Mouse (Mus musculus) lung, adult 2 months (tissue): Measurements from ENCODE around the gene Aifm1. TPM values are rescaled to one million over a fixed set of nuclear protein-coding genes. Genes with fewer than 3 reads are reported as not detected.

Source experiments
- DNase-seq: peaks from one replicate; pipeline ENCODE4 v3.0.0; 2022
- H3K4me1 ChIP-seq: fragments of 200-500 bp; 2 replicates; pipeline ENCODE4 v1.6.1; 2011; ENCODE audit warnings: low read length; ENCODE audit not compliant: control insufficient read depth, insufficient read depth
- H3K4me3 ChIP-seq: fragments of 200-500 bp; replicated peaks from 2 replicates; pipeline ENCODE3; 2011; ENCODE audit warnings: low read depth, mild to moderate bottlenecking, control low read depth, low read length; ENCODE audit errors: extremely low read depth
- CTCF ChIP-seq: fragments of 200-500 bp; IDR thresholded peaks from 2 replicates; pipeline ENCODE4 v1.5.1; 2011; ENCODE audit warnings: mild to moderate bottlenecking, low read length, control low read depth; ENCODE audit not compliant: insufficient read depth
- POLR2A ChIP-seq: fragments of 200-500 bp; IDR thresholded peaks from 2 replicates; pipeline ENCODE4 v1.6.1; 2011; ENCODE audit warnings: low read depth, mild to moderate bottlenecking, control low read depth, low read length, borderline replicate concordance; ENCODE audit errors: extremely low read depth
- WGBS: fragments of 180-500 bp; shearing (Covaris S2); methylation state at CpG from one replicate; pipeline ENCODE4 v1.1.7; 2018; 5-methylcytosine and 5-hydroxymethylcytosine counted together
- polyA plus RNA-seq: library from polyadenylated mRNA; depleted of rRNA; stranded (reverse); fragments of >200 nt; gene quantifications from 2 replicates; pipeline ENCODE4 v1.2.3, GENCODE M21; 2012; rRNA removed

Aifm1 gene
- 4.3 and 10.6 TPM in 2 replicates for polyA plus RNA-seq

GRCm38 (mm10) chrX:48513166-48513807 is at the start of gene Aifm1:
Gene Aifm1 (minus strand): TSS chrX:48513563.
- 36% methylated on average over 45 of the region's 45 CpGs for WGBS
- peak within 1 kb of the TSS; percentile 84 for H3K4me3 ChIP-seq
- no peaks in the 10 kb centered on the region for H3K4me1 ChIP-seq
- TF ChIP-seq CTCF (no peak), POLR2A (peak; percentile 64; the same call in 1 of the 2 replicates)
- peak; percentile 79 for DNase-seq

GRCm38 (mm10) chrX:48532175-48532574 is 18.8 kb upstream of the Aifm1 start:
- H3K4me3 ChIP-seq, result no peak overlapping the region
- WGBS, result 33% methylated on average over 3 of the region's 3 CpGs

GRCm38 (mm10) chrX:48526435-48526834 is 13.1 kb upstream of the Aifm1 start:
- H3K4me3 ChIP-seq, result no peak overlapping the region
- WGBS, result 33% methylated on average over 3 of the region's 3 CpGs
- H3K4me1 ChIP-seq, result no peaks in the 10 kb centered on the region
- no peak for DNase-seq
- no peak for TF ChIP-seq POLR2A
- TF ChIP-seq CTCF, result no peak

More at GRCm38 (mm10) chrX:48532175-48532574, 18.8 kb upstream of the Aifm1 start:
- no peaks in the 10 kb centered on the region for H3K4me1 ChIP-seq
- peak; percentile 64 for DNase-seq
- TF ChIP-seq POLR2A (no peak), CTCF (peak; percentile 71)

- Histone ChIP-seq H3K4me1 (no peaks in the 10 kb centered on the region), H3K4me3 (no peak overlapping the region)
- WGBS, result 51% methylated on average over 8 of the region's 8 CpGs
- TF ChIP-seq POLR2A (no peak), CTCF (no peak)
- no peak for DNase-seq
Observed at GRCm38 (mm10) chrX:48525866-48526265, 12.5 kb upstream of the Aifm1 start.

GRCm38 (mm10) chrX:48525332-48525731 is 12.0 kb upstream of the Aifm1 start:
- no peaks in the 10 kb centered on the region for H3K4me1 ChIP-seq
- no peak for DNase-seq
- 74% methylated on average over 1 of the region's 1 CpGs for WGBS
- H3K4me3 ChIP-seq, result no peak overlapping the region
- TF ChIP-seq POLR2A (no peak), CTCF (no peak)

- DNase-seq, result no peak
- H3K4me3 ChIP-seq, result no peak overlapping the region
- H3K4me1 ChIP-seq, result peaks cover 4% of the 10 kb centered on the region; the same call in 1 of the 2 replicates
- no peak for TF ChIP-seq POLR2A
- no peak for TF ChIP-seq CTCF
- 65% methylated on average over 3 of the region's 3 CpGs for WGBS
Observed at GRCm38 (mm10) chrX:48523512-48523911, 10.1 kb upstream of the Aifm1 start.

- peaks cover 4% of the 10 kb centered on the region; the same call in 1 of the 2 replicates for H3K4me1 ChIP-seq
- DNase-seq, result no peak
- no peak overlapping the region for H3K4me3 ChIP-seq
- WGBS, result 73% methylated on average over 3 of the region's 3 CpGs
- TF ChIP-seq CTCF, result no peak
- no peak for TF ChIP-seq POLR2A
Observed at GRCm38 (mm10) chrX:48521651-48522050, 8.3 kb upstream of the Aifm1 start.

- 37% methylated on average over 20 of the region's 20 CpGs for WGBS
- peaks cover 4% of the 10 kb centered on the region; the same call in 1 of the 2 replicates for H3K4me1 ChIP-seq
- no peak for TF ChIP-seq CTCF
- no peak for TF ChIP-seq POLR2A
- no peak for DNase-seq
- peak overlapping the region; percentile 4 for H3K4me3 ChIP-seq
Observed at GRCm38 (mm10) chrX:48519549-48520085, 6.3 kb upstream of the Aifm1 start.

GRCm38 (mm10) chrX:48518808-48519548 is 5.6 kb upstream of the Aifm1 start, which contains the start of gene Rab33a:
Gene Rab33a (plus strand): TSS chrX:48519285.
- no peak for DNase-seq
- Histone ChIP-seq H3K4me3 (peak within 1 kb of the TSS; percentile 4), H3K4me1 (peaks cover 4% of the 10 kb centered on the region; the same call in 1 of the 2 replicates)
- WGBS, result 35% methylated on average over 33 of the region's 33 CpGs
- no peak for TF ChIP-seq POLR2A
- TF ChIP-seq CTCF, result no peak

- H3K4me1 ChIP-seq, result peaks cover 4% of the 10 kb centered on the region; the same call in 1 of the 2 replicates
- WGBS, result 51% methylated on average over 15 of the region's 15 CpGs
- H3K4me3 ChIP-seq, result no peak overlapping the region
- TF ChIP-seq POLR2A (no peak), CTCF (no peak)
- DNase-seq, result no peak
Observed at GRCm38 (mm10) chrX:48518211-48518807, 4.9 kb upstream of the Aifm1 start.
